Mouse (Mus musculus) midbrain, embryonic 11.5 days (tissue): ENCODE data around the gene Usp8. TPM values are rescaled to one million over a fixed set of nuclear protein-coding genes. Genes with fewer than 3 reads are reported as not detected.

Source experiments
- ATAC-seq: fragments of 200-750 bp; cut with Nextera tagmentation; 2 replicates; pipeline ENCODE4 v1.8.0; 2017; ENCODE audit warnings: moderate TSS enrichment, moderate library complexity; ENCODE audit not compliant: low FRiP score
- DNase-seq: peaks from one replicate; pipeline ENCODE4 v3.0.0; 2015; ENCODE audit warnings: low spot score; ENCODE audit errors: missing footprints
- H3K27ac ChIP-seq: fragments of 300-500 bp; sonication (generic); 2 replicates; pipeline ENCODE4 v1.5.1; 2014; ENCODE audit warnings: low read depth, low read length
- H3K27me3 ChIP-seq: fragments of 300-500 bp; sonication (generic); 2 replicates; pipeline ENCODE4 v1.6.1; 2014; ENCODE audit warnings: mild to moderate bottlenecking, low read length, moderate library complexity, mixed read lengths; ENCODE audit not compliant: control insufficient read depth, insufficient read depth
- H3K36me3 ChIP-seq: fragments of 300-500 bp; sonication (generic); 2 replicates; pipeline ENCODE4 v1.6.1; 2014; ENCODE audit warnings: mild to moderate bottlenecking, low read length, moderate library complexity, mixed read lengths; ENCODE audit not compliant: control insufficient read depth, insufficient read depth
- H3K4me1 ChIP-seq: fragments of 300-500 bp; sonication (generic); 2 replicates; pipeline ENCODE4 v1.6.1; 2014; ENCODE audit warnings: low read length; ENCODE audit not compliant: control insufficient read depth, insufficient read depth
- H3K4me2 ChIP-seq: fragments of 300-500 bp; sonication (generic); 2 replicates; pipeline ENCODE4 v1.6.1; 2014; ENCODE audit warnings: mild to moderate bottlenecking, moderate library complexity
- H3K4me3 ChIP-seq: fragments of 300-500 bp; sonication (generic); 2 replicates; pipeline ENCODE4 v1.5.1; 2014; ENCODE audit warnings: low read depth, low read length
- H3K9ac ChIP-seq: fragments of 300-500 bp; sonication (generic); 2 replicates; pipeline ENCODE4 v1.6.1; 2014; ENCODE audit warnings: low read length
- H3K9me3 ChIP-seq: fragments of 300-500 bp; sonication (generic); 2 replicates; pipeline ENCODE4 v1.6.1; 2016; ENCODE audit warnings: low read length; ENCODE audit not compliant: control insufficient read depth
- WGBS: fragments of 180-500 bp; shearing (Covaris S2); extraction: QIAGEN DNeasy Blood & Tissue Kit; methylation state at CpG from one replicate; pipeline ENCODE4 v1.1.7; 2014; 5-methylcytosine and 5-hydroxymethylcytosine counted together
- polyA plus RNA-seq: library from polyadenylated mRNA; unstranded; fragments of >200 nt; fragmentation: Nextera tagmentation; extraction: Ambion mirVana; gene quantifications from 2 replicates; pipeline ENCODE4 v1.2.1, GENCODE M21; 2014

Gene Usp8
- polyA plus RNA-seq, 1 experiment from 2014 or later = 47.7 TPM

GRCm38 (mm10) chr2:126767599-126767998 is 60.5 kb downstream of the Usp8 start:
- 99% methylated on average over 3 of the region's 3 CpGs for WGBS
- H3K36me3 ChIP-seq = no peaks in the 10 kb centered on the region; the same call in 1 of the 2 replicates
- no peak overlapping the region for H3K4me3 ChIP-seq
- H3K4me1 ChIP-seq = no peaks in the 10 kb centered on the region
- H3K9ac ChIP-seq = no peak overlapping the region
- no peaks in the 10 kb centered on the region for H3K9me3 ChIP-seq
- no peak overlapping the region for H3K4me2 ChIP-seq
- ATAC-seq (no peak), DNase-seq (no peak)
- no peaks in the 10 kb centered on the region for H3K27me3 ChIP-seq
- H3K27ac ChIP-seq = no peak overlapping the region

DNA sequence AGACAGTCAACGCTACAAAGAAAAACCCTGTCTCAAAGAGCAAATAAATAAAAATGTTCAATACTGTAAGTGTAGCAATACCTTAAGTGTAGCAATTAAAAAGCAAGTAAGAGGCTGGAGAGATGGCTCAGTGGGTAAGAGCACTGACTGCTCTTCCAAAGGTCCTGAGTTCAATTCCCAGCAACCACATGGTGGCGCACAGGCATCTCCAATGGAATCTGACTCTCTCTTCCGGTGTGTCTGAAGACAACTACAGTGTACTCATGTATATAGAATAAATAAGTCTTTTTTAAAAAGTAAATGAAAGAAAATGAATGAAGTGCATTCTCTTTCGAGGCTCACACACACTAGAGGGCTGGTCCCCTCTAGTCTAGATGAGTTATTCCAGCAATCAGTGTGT is 61.1 kb downstream of the Usp8 start:
- Histone ChIP-seq H3K9me3 (no peaks in the 10 kb centered on the region), H3K36me3 (no peaks in the 10 kb centered on the region), H3K4me3 (no peak overlapping the region), H3K4me2 (no peak overlapping the region), H3K4me1 (no peaks in the 10 kb centered on the region), H3K27ac (no peak overlapping the region), H3K27me3 (no peaks in the 10 kb centered on the region), H3K9ac (no peak overlapping the region)
- no peak for DNase-seq
- 85% methylated on average over 4 of the region's 4 CpGs for WGBS
- no peak for ATAC-seq

DNA sequence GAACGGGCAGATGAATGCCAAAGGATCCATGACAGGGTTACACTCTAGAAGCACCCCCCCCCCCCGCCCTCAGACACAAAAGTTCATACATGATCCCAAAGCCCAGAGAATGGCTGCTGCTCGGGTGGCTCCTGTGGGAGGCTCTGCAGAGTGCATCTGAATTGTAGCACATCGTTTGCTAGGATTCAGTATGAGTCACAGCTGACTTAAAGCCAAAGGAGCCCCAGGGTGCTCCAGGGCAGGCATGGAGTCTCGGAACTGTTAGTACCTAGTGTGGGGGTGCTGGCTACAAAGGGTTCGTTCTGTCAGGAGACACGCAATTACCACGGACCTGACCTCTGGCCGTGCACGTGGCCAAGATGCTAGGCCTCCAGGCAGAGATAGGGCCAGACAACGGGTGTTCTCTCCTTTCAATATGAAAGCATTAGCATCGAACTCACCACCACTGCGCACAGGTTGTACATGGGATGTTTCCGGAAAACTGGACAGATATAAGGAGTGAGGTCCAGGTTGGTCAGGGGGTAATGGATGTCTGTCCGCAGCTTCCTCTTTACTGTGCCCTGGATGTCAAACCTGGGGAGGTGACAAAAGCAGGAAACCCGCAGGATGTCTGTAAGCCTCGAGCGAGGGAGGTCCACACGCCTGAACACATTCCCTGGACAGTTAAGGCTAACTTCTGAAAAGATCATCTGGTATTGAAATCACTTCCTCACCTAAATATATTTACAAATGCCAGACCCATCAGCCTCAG is 62.5 kb downstream of the Usp8 start:
- no peaks in the 10 kb centered on the region for H3K9me3 ChIP-seq
- H3K27ac ChIP-seq = no peak overlapping the region
- H3K4me2 ChIP-seq = no peak overlapping the region
- H3K36me3 ChIP-seq = no peaks in the 10 kb centered on the region
- H3K27me3 ChIP-seq = no peaks in the 10 kb centered on the region
- DNase-seq (no peak), ATAC-seq (no peak)
- H3K9ac ChIP-seq = no peak overlapping the region
- H3K4me1 ChIP-seq = no peaks in the 10 kb centered on the region
- H3K4me3 ChIP-seq = no peak overlapping the region
- WGBS = 80% methylated on average over 19 of the region's 19 CpGs

- no peak overlapping the region for H3K9ac ChIP-seq
- no peaks in the 10 kb centered on the region for H3K4me1 ChIP-seq
- no peaks in the 10 kb centered on the region for H3K9me3 ChIP-seq
- H3K27me3 ChIP-seq = no peaks in the 10 kb centered on the region
- no peak overlapping the region for H3K4me2 ChIP-seq
- no peak overlapping the region for H3K27ac ChIP-seq
- WGBS = 88% methylated on average over 5 of the region's 5 CpGs
- H3K36me3 ChIP-seq = no peaks in the 10 kb centered on the region
- H3K4me3 ChIP-seq = no peak overlapping the region
- ATAC-seq = no peak
- DNase-seq = no peak
Measured at GRCm38 (mm10) chr2:126772217-126772616, 65.1 kb downstream of the Usp8 start.

DNA sequence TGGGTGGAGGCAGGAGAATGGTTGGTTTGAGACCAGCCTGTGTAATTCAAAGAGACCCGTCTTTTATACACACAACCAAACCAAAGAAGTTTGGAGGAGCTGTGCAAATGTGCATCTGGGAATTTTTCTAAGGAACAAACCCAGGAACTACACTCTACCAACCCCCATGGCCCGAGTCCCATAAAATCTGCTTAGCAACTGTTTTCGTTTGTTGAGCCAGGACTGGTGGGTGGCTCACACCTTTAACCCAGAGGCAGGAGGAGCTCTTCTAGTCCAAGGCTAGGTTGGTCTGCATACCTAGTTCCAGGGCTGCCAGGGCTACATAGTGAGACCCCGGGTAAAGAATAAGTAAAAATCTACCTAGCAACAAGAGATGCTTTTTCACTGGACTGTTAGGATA is 68.8 kb downstream of the Usp8 start:
- no peaks in the 10 kb centered on the region for H3K27me3 ChIP-seq

DNA sequence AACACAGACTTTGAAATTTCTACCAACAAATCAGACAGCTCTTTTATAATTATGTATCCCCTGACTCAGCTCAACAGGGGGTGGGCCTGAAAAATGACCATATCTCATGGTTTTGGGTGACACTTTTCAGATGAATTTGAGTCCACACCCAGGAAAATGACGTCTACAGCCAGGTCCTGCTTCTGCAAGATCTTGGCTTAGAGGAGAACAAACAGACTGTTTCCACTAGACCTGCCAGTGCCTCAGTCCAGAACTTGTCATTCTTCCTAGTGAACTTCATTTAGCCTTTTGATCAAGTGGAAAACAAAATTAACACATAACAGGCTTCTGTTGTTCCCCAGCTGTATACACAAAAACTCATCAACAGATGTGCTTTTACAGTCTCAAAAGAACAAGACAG is 69.3 kb downstream of the Usp8 start:
- no peaks in the 10 kb centered on the region for H3K27me3 ChIP-seq
- no peak for ATAC-seq
- WGBS = 75% methylated on average over 1 of the region's 1 CpGs
- H3K4me2 ChIP-seq = no peak overlapping the region
- no peak overlapping the region for H3K9ac ChIP-seq
- no peaks in the 10 kb centered on the region for H3K36me3 ChIP-seq
- H3K9me3 ChIP-seq = no peaks in the 10 kb centered on the region
- H3K27ac ChIP-seq = no peak overlapping the region
- H3K4me1 ChIP-seq = no peaks in the 10 kb centered on the region
- no peak overlapping the region for H3K4me3 ChIP-seq
- DNase-seq = no peak

More for the DNA sequence above, 68.8 kb downstream of the Usp8 start:
- H3K4me1 ChIP-seq = no peaks in the 10 kb centered on the region
- WGBS = 71% methylated on average over 4 of the region's 4 CpGs
- ATAC-seq (no peak), DNase-seq (no peak)
- H3K9me3 ChIP-seq = no peaks in the 10 kb centered on the region
- no peak overlapping the region for H3K4me3 ChIP-seq
- H3K27ac ChIP-seq = no peak overlapping the region
- H3K4me2 ChIP-seq = no peak overlapping the region
- H3K9ac ChIP-seq = no peak overlapping the region
- no peaks in the 10 kb centered on the region for H3K36me3 ChIP-seq

GRCm38 (mm10) chr2:126778806-126779205 is 71.7 kb downstream of the Usp8 start:
- no peak overlapping the region for H3K27ac ChIP-seq
- no peaks in the 10 kb centered on the region for H3K4me1 ChIP-seq
- no peaks in the 10 kb centered on the region for H3K27me3 ChIP-seq
- no peak for ATAC-seq
- H3K9ac ChIP-seq = no peak overlapping the region
- H3K9me3 ChIP-seq = no peaks in the 10 kb centered on the region
- H3K36me3 ChIP-seq = no peaks in the 10 kb centered on the region
- 86% methylated on average over 4 of the region's 4 CpGs for WGBS
- H3K4me3 ChIP-seq = no peak overlapping the region
- no peak overlapping the region for H3K4me2 ChIP-seq
- DNase-seq = no peak

GRCm38 (mm10) chr2:126780286-126780685 is 73.2 kb downstream of the Usp8 start:
- Histone ChIP-seq H3K4me3 (no peak overlapping the region), H3K36me3 (no peaks in the 10 kb centered on the region), H3K4me2 (no peak overlapping the region), H3K27ac (no peak overlapping the region), H3K9ac (no peak overlapping the region), H3K4me1 (no peaks in the 10 kb centered on the region), H3K27me3 (no peaks in the 10 kb centered on the region), H3K9me3 (no peaks in the 10 kb centered on the region)
- no peak for DNase-seq
- no peak for ATAC-seq
- WGBS = 95% methylated on average over 10 of the region's 10 CpGs

DNA sequence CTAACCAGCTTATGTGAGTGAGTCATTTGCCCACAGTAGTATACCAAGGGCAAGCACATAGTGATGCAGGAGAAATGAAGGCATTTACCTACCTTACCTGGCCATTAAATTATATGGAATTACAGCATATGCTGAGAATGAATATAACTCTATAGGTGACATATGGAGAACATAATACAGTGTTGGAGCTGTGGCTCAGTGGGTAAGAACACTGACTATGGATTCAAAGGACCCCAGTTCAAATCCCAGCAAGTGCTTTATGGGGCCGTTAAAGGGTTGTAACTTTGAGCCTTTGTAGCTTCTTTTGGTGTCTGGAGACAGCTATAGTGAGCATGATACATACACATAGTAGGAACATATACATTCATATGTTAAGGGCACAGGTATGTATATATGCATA is 74.3 kb downstream of the Usp8 start:
- no peak for ATAC-seq
- Histone ChIP-seq H3K4me3 (no peak overlapping the region), H3K4me2 (no peak overlapping the region), H3K27me3 (no peaks in the 10 kb centered on the region), H3K9me3 (no peaks in the 10 kb centered on the region), H3K36me3 (no peaks in the 10 kb centered on the region), H3K27ac (no peak overlapping the region), H3K4me1 (no peaks in the 10 kb centered on the region), H3K9ac (no peak overlapping the region)
- WGBS = 94% methylated on average over 1 of the region's 1 CpGs
- no peak for DNase-seq
